Mouse (Mus musculus): ENCODE data around the gene Sox6.

GRCm38 (mm10) chr7:115531217-115531616, 507.4 kb downstream of the Sox6 start:
- TF ChIP-seq RAD21 (IDR thresholded peaks at IDR 0.05; ENCODE audit: low read depth, low read length) (no peak), MAX (IDR thresholded peaks at IDR 0.05; ENCODE audit: low read length) (no peak), CTCF (conservative IDR thresholded peaks at IDR 0.05 in 1 of 2, IDR thresholded peaks at IDR 0.05 in 1 of 2; ENCODE audit: low read depth in 2 of 2, low read length in 2 of 2) (no peak), POLR2A (IDR thresholded peaks at IDR 0.05; ENCODE audit: low read depth, low read length) (no peak), EP300 (IDR thresholded peaks at IDR 0.05; ENCODE audit: low read length) (no peak), HCFC1 (IDR thresholded peaks at IDR 0.05; ENCODE audit: low read depth, low read length) (no peak), GABPA (IDR thresholded peaks at IDR 0.05; ENCODE audit: insufficient replicate concordance, low read depth, low read length) (no peak), TCF12 (IDR thresholded peaks at IDR 0.05; ENCODE audit: low read depth, low read length) (no peak), ELF1 (IDR thresholded peaks at IDR 0.05; ENCODE audit: low read depth, low read length) (no peak), ZKSCAN1 (IDR thresholded peaks at IDR 0.05; ENCODE audit: borderline replicate concordance, low read depth, low read length) (no peak), MXI1 (IDR thresholded peaks at IDR 0.05; ENCODE audit: low read depth, low read length) (no peak), MAFK (IDR thresholded peaks at IDR 0.05; ENCODE audit: insufficient replicate concordance, low read length) (no peak), ZC3H11A (IDR thresholded peaks at IDR 0.05; ENCODE audit: low read depth, low read length) (no peak), USF1 (IDR thresholded peaks at IDR 0.05; ENCODE audit: low read depth, low read length) (no peak)
